Mouse (Mus musculus): ENCODE measurements around the gene Ttc41. TPM values are rescaled to one million over a fixed set of nuclear protein-coding genes. Genes with fewer than 3 reads are reported as not detected.

The Ttc41 gene
- polyA plus RNA-seq, 1 experiment = 1.8 TPM

GRCm38 (mm10) chr10:86769216-86769615 is 63.6 kb downstream of the Ttc41 start:
- Histone ChIP-seq H3K4me1 (ENCODE audit: control insufficient read depth, insufficient read depth, low read length) (peaks cover 13% of the 10 kb centered on the region), H3K4me3 (ENCODE audit: insufficient read depth, low read length) (no peak overlapping the region), H3K27ac (ENCODE audit: insufficient read depth, low read depth, low read length) (no peak overlapping the region)
- no peak for TF ChIP-seq CTCF (IDR thresholded peaks at IDR 0.05; ENCODE audit: low read depth, low read length)
- TF ChIP-seq POLR2A (IDR thresholded peaks at IDR 0.05; ENCODE audit: borderline replicate concordance, low read depth, low read length) = no peak

DNA sequence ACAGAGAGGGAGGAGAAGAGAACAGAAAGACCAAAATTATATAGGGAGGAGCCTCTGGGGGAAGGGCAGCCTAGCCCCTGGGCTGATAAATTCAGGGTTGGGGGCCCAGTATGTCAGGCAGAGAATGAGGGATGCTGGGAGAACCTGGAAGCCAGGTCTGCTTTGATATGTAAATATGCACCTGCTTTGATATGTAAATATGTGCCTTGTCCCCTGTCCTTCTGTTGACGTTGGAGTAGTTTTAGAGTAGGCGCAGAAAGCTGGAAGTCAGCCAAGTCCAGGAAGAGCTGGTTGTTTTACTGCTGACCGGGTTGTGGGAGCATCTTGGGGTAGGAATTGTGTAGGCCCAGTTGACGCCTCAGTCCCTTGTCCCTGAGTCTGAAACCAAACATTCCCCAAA is 64.2 kb downstream of the Ttc41 start:
- H3K27ac ChIP-seq (ENCODE audit: insufficient read depth, low read depth, low read length) = no peak overlapping the region
- TF ChIP-seq CTCF (IDR thresholded peaks at IDR 0.05; ENCODE audit: low read depth, low read length) (no peak), POLR2A (IDR thresholded peaks at IDR 0.05; ENCODE audit: borderline replicate concordance, low read depth, low read length) (no peak)

GRCm38 (mm10) chr10:86771701-86772100 is 66.1 kb downstream of the Ttc41 start:
- H3K4me3 ChIP-seq (ENCODE audit: insufficient read depth, low read length) = no peak overlapping the region
- TF ChIP-seq POLR2A (IDR thresholded peaks at IDR 0.05; ENCODE audit: borderline replicate concordance, low read depth, low read length) (no peak), CTCF (IDR thresholded peaks at IDR 0.05; ENCODE audit: low read depth, low read length) (no peak)
- peaks cover 13% of the 10 kb centered on the region for H3K4me1 ChIP-seq (ENCODE audit: control insufficient read depth, insufficient read depth, low read length)
- peak overlapping the region; percentile 51 for H3K27ac ChIP-seq (ENCODE audit: insufficient read depth, low read depth, low read length)

More for the DNA sequence above, 64.2 kb downstream of the Ttc41 start:
- no peak overlapping the region for H3K4me3 ChIP-seq (ENCODE audit: insufficient read depth, low read length)
- H3K4me1 ChIP-seq (ENCODE audit: control insufficient read depth, insufficient read depth, low read length) = peaks cover 13% of the 10 kb centered on the region

DNA sequence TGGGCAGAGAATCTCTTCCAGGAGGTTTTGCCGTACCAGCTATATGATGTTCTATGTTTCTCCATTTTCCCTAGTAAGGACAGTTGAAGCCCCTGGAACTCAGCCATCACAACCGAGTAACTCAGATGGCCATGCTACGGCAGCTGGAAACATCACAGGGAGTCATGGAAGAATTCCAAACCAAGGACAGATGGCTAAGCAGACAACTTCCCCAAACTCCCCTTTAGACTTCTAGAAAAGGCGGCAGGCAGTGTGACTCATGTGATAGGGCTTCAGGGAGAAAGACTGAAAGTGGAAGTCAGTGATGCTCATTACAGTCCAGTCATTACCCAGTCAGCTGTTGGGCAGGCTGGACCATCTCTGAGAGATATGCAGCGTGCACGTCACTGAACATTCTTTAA is 66.6 kb downstream of the Ttc41 start:
- Histone ChIP-seq H3K4me3 (ENCODE audit: insufficient read depth, low read length) (no peak overlapping the region), H3K4me1 (ENCODE audit: control insufficient read depth, insufficient read depth, low read length) (peaks cover 13% of the 10 kb centered on the region), H3K27ac (ENCODE audit: insufficient read depth, low read depth, low read length) (peak overlapping the region; percentile 51)
- TF ChIP-seq POLR2A (IDR thresholded peaks at IDR 0.05; ENCODE audit: borderline replicate concordance, low read depth, low read length) = no peak

DNA sequence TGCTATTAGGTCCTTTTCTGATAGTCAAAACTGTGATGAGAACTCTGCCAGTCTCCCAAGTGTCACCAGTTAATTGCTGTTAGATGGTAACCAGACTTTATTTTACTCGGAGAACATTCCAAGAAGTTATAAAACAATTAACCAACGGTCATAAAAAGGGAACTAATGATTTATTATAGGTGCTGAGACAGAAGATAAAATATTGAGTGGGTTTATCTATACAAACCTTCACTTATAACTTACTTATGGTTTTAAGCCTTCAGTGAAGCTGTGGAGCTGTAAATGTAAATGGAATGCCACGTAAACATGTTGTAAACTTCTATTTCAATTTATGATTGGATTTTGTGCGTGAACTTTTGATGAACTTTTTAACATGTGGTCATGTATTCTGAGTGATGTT is 67.7 kb downstream of the Ttc41 start:
- no peak for TF ChIP-seq POLR2A (IDR thresholded peaks at IDR 0.05; ENCODE audit: borderline replicate concordance, low read depth, low read length)
- TF ChIP-seq CTCF (IDR thresholded peaks at IDR 0.05; ENCODE audit: low read depth, low read length) = no peak
- no peak overlapping the region for H3K4me3 ChIP-seq (ENCODE audit: insufficient read depth, low read length)
- H3K4me1 ChIP-seq (ENCODE audit: control insufficient read depth, insufficient read depth, low read length) = peaks cover 21% of the 10 kb centered on the region
- H3K27ac ChIP-seq (ENCODE audit: insufficient read depth, low read depth, low read length) = no peak overlapping the region

GRCm38 (mm10) chr10:86776281-86776680 is 70.7 kb downstream of the Ttc41 start:
- Histone ChIP-seq H3K27ac (ENCODE audit: insufficient read depth, low read depth, low read length) (no peak overlapping the region), H3K4me1 (ENCODE audit: control insufficient read depth, insufficient read depth, low read length) (peaks cover 24% of the 10 kb centered on the region), H3K4me3 (ENCODE audit: insufficient read depth, low read length) (no peak overlapping the region)
- no peak for TF ChIP-seq POLR2A (IDR thresholded peaks at IDR 0.05; ENCODE audit: borderline replicate concordance, low read depth, low read length)
- no peak for TF ChIP-seq CTCF (IDR thresholded peaks at IDR 0.05; ENCODE audit: low read depth, low read length)

- peaks cover 20% of the 10 kb centered on the region for H3K4me1 ChIP-seq (ENCODE audit: control insufficient read depth, insufficient read depth, low read length)
- TF ChIP-seq POLR2A (IDR thresholded peaks at IDR 0.05; ENCODE audit: borderline replicate concordance, low read depth, low read length) (no peak), CTCF (IDR thresholded peaks at IDR 0.05; ENCODE audit: low read depth, low read length) (no peak)
- H3K4me3 ChIP-seq (ENCODE audit: insufficient read depth, low read length) = peak overlapping the region; percentile 58
- peak overlapping the region; percentile 75 for H3K27ac ChIP-seq (ENCODE audit: insufficient read depth, low read depth, low read length)
Measured at GRCm38 (mm10) chr10:86777614-86778319, 72.2 kb downstream of the Ttc41 start.

GRCm38 (mm10) chr10:86778398-86779116 is 72.9 kb downstream of the Ttc41 start, which contains the start of gene Nt5dc3:
Gene Nt5dc3 (plus strand): TSS chr10:86779005.
- H3K27ac ChIP-seq (ENCODE audit: insufficient read depth, low read depth, low read length) = peak within 1 kb of the TSS; percentile 90

GRCm38 (mm10) chr10:86779117-86779755 is 73.6 kb downstream of the Ttc41 start:
- Histone ChIP-seq H3K27ac (ENCODE audit: insufficient read depth, low read depth, low read length) (peak overlapping the region; percentile 49), H3K4me1 (ENCODE audit: control insufficient read depth, insufficient read depth, low read length) (peaks cover 23% of the 10 kb centered on the region), H3K4me3 (ENCODE audit: insufficient read depth, low read length) (peak overlapping the region; percentile 94)
- TF ChIP-seq CTCF (IDR thresholded peaks at IDR 0.05; ENCODE audit: low read depth, low read length) (no peak), POLR2A (IDR thresholded peaks at IDR 0.05; ENCODE audit: borderline replicate concordance, low read depth, low read length) (no peak)

More at GRCm38 (mm10) chr10:86778398-86779116, 72.9 kb downstream of the Ttc41 start, which contains the start of gene Nt5dc3:
- TF ChIP-seq CTCF (IDR thresholded peaks at IDR 0.05; ENCODE audit: low read depth, low read length) (no peak), POLR2A (IDR thresholded peaks at IDR 0.05; ENCODE audit: borderline replicate concordance, low read depth, low read length) (peak; percentile 76; the same call in 1 of the 2 replicates)
- Histone ChIP-seq H3K4me3 (ENCODE audit: insufficient read depth, low read length) (peak within 1 kb of the TSS; percentile 94), H3K4me1 (ENCODE audit: control insufficient read depth, insufficient read depth, low read length) (peaks cover 20% of the 10 kb centered on the region)

All from bone marrow macrophage, adult 2 months (primary cell).